Mouse (Mus musculus) kidney, postnatal 0 days (tissue): ENCODE results near the gene Olfr1395. TPM values are rescaled to one million over a fixed set of nuclear protein-coding genes. Genes with fewer than 3 reads are reported as not detected.
A peak's percentile ranks its signal among the peaks of the same experiment; 100 is the strongest.

Experiments used
- ATAC-seq: fragments of 200-750 bp; cut with Nextera tagmentation; replicated peaks from 2 replicates; pipeline ENCODE4 v1.8.0; 2017; ENCODE audit warnings: low read depth, moderate number of reproducible peaks, moderate TSS enrichment, moderate library complexity; ENCODE audit not compliant: low FRiP score
- DNase-seq: peaks from one replicate; pipeline ENCODE4 v3.0.0-alpha.2; 2016; ENCODE audit warnings: low spot score
- H3K27ac ChIP-seq: fragments of 300-500 bp; sonication (generic); 2 replicates; pipeline ENCODE4 v1.5.1; 2014; ENCODE audit warnings: mild to moderate bottlenecking
- H3K27me3 ChIP-seq: fragments of 300-500 bp; sonication (generic); 2 replicates; pipeline ENCODE4 v1.6.1; 2014; ENCODE audit warnings: low read length, mixed read lengths; ENCODE audit not compliant: insufficient read depth
- H3K36me3 ChIP-seq: fragments of 300-500 bp; sonication (generic); 2 replicates; pipeline ENCODE4 v1.6.1; 2014; ENCODE audit warnings: low read length, mixed read lengths; ENCODE audit not compliant: insufficient read depth
- H3K4me1 ChIP-seq: fragments of 300-500 bp; sonication (generic); replicated peaks from 2 replicates; pipeline ENCODE4 v1.6.1; 2014; ENCODE audit warnings: antibody characterized with exemption, low read length, mixed read lengths; ENCODE audit not compliant: insufficient read depth
- H3K4me2 ChIP-seq: fragments of 300-500 bp; sonication (generic); 2 replicates; pipeline ENCODE4 v1.6.1; 2014; ENCODE audit warnings: mild to moderate bottlenecking, low read length, moderate library complexity, mixed read lengths
- H3K4me3 ChIP-seq: fragments of 300-500 bp; sonication (generic); replicated peaks from 2 replicates; pipeline ENCODE4 v1.5.1; 2014; ENCODE audit warnings: low read depth, low read length
- H3K9ac ChIP-seq: fragments of 300-500 bp; sonication (generic); 2 replicates; pipeline ENCODE4 v1.6.1; 2014; ENCODE audit warnings: low read depth, low read length
- H3K9me3 ChIP-seq: fragments of 300-500 bp; sonication (generic); replicated peaks from 2 replicates; pipeline ENCODE4 v1.6.1; 2016; ENCODE audit warnings: low read length, inconsistent platforms, mixed read lengths
- CTCF ChIP-seq: IDR thresholded peaks from 2 replicates; pipeline ENCODE4 v1.5.1; 2016; ENCODE audit warnings: antibody characterized with exemption, low read depth, mild to moderate bottlenecking, moderate library complexity
- WGBS: fragments of 180-500 bp; shearing (Covaris S2); extraction: QIAGEN DNeasy Blood & Tissue Kit; methylation state at CpG from one replicate; pipeline ENCODE4 v1.1.7; 2014; 5-methylcytosine and 5-hydroxymethylcytosine counted together
- polyA plus RNA-seq: library from polyadenylated mRNA; unstranded; fragments of >200 nt; fragmentation: Nextera tagmentation; extraction: Ambion mirVana; gene quantifications from 2 replicates; pipeline ENCODE4 v1.2.1, GENCODE M21; 2015

Gene Olfr1395
- polyA plus RNA-seq, 1 experiment from 2014 or later, result not detected

GRCm38 (mm10) chr11:49114158-49114557 lies 27.9 kb upstream of the Olfr1395 start:
- no peaks in the 10 kb centered on the region for H3K9me3 ChIP-seq
- DNase-seq (peak; percentile 14), ATAC-seq (no peak)
- H3K36me3 ChIP-seq, result no peaks in the 10 kb centered on the region
- H3K27ac ChIP-seq, result no peak overlapping the region
- TF ChIP-seq CTCF, result no peak
- H3K9ac ChIP-seq, result no peak overlapping the region
- 39% methylated on average over 2 of the region's 2 CpGs for WGBS
- H3K4me2 ChIP-seq, result no peak overlapping the region
- H3K4me3 ChIP-seq, result no peak overlapping the region
- no peaks in the 10 kb centered on the region for H3K27me3 ChIP-seq
- no peaks in the 10 kb centered on the region for H3K4me1 ChIP-seq

GRCm38 (mm10) chr11:49114774-49115173 lies 27.3 kb upstream of the Olfr1395 start, which contains the start of gene Olfr1396:
Gene Olfr1396, minus strand, starts transcription at chr11:49114874.
- Histone ChIP-seq H3K9me3 (no peaks in the 10 kb centered on the region), H3K4me3 (no peak within 1 kb of the TSS), H3K27me3 (no peaks in the 10 kb centered on the region), H3K36me3 (no peaks in the 10 kb centered on the region), H3K9ac (no peak within 1 kb of the TSS), H3K27ac (no peak within 1 kb of the TSS), H3K4me2 (no peak within 1 kb of the TSS), H3K4me1 (no peaks in the 10 kb centered on the region)
- no peak for ATAC-seq
- no peak for DNase-seq
- no peak for TF ChIP-seq CTCF

- Histone ChIP-seq H3K36me3 (no peaks in the 10 kb centered on the region), H3K27me3 (no peaks in the 10 kb centered on the region), H3K4me2 (no peak overlapping the region), H3K9me3 (no peaks in the 10 kb centered on the region), H3K27ac (no peak overlapping the region), H3K4me3 (no peak overlapping the region), H3K4me1 (no peaks in the 10 kb centered on the region), H3K9ac (no peak overlapping the region)
- ATAC-seq (no peak), DNase-seq (no peak)
- no peak for TF ChIP-seq CTCF
- WGBS, result 68% methylated on average over 3 of the region's 3 CpGs
These were observed 22.4 kb upstream of the Olfr1395 start for GRCm38 (mm10) chr11:49119635-49120034.

GRCm38 (mm10) chr11:49124169-49124568 lies 17.9 kb upstream of the Olfr1395 start:
- no peak for TF ChIP-seq CTCF
- Histone ChIP-seq H3K4me2 (no peak overlapping the region), H3K4me1 (no peaks in the 10 kb centered on the region), H3K27me3 (no peaks in the 10 kb centered on the region), H3K4me3 (no peak overlapping the region), H3K9ac (no peak overlapping the region), H3K9me3 (no peaks in the 10 kb centered on the region), H3K36me3 (no peaks in the 10 kb centered on the region), H3K27ac (no peak overlapping the region)
- DNase-seq (no peak), ATAC-seq (no peak)
- WGBS, result 92% methylated on average over 2 of the region's 2 CpGs

GRCm38 (mm10) chr11:49154077-49154476 lies 12.0 kb downstream of the Olfr1395 start, which contains the start of gene Olfr1394:
Gene Olfr1394, plus strand, starts transcription at chr11:49154377.
- no peaks in the 10 kb centered on the region for H3K36me3 ChIP-seq
- no peak within 1 kb of the TSS for H3K4me3 ChIP-seq
- no peak within 1 kb of the TSS for H3K4me2 ChIP-seq
- DNase-seq (no peak), ATAC-seq (no peak)
- no peaks in the 10 kb centered on the region for H3K4me1 ChIP-seq
- TF ChIP-seq CTCF, result no peak
- H3K9ac ChIP-seq, result no peak within 1 kb of the TSS
- H3K9me3 ChIP-seq, result no peaks in the 10 kb centered on the region
- WGBS, result 76% methylated on average over 1 of the region's 1 CpGs
- H3K27ac ChIP-seq, result no peak within 1 kb of the TSS
- no peaks in the 10 kb centered on the region for H3K27me3 ChIP-seq

GRCm38 (mm10) chr11:49156821-49157814 lies 15.0 kb downstream of the Olfr1395 start:
- H3K27ac ChIP-seq, result no peak overlapping the region
- ATAC-seq, result no peak
- no peaks in the 10 kb centered on the region for H3K4me1 ChIP-seq
- H3K9me3 ChIP-seq, result no peaks in the 10 kb centered on the region
- TF ChIP-seq CTCF, result no peak
- WGBS, result 75% methylated on average over 2 of the region's 2 CpGs
- H3K4me3 ChIP-seq, result no peak overlapping the region
- no peaks in the 10 kb centered on the region for H3K36me3 ChIP-seq
- no peak for DNase-seq
- H3K27me3 ChIP-seq, result no peaks in the 10 kb centered on the region
- H3K4me2 ChIP-seq, result no peak overlapping the region
- H3K9ac ChIP-seq, result no peak overlapping the region
